Mouse (Mus musculus) lung, postnatal 4 days (tissue): ENCODE measurements around the gene Stx6.
"Not testable (repeated sequence)": the region's sequence is repeated elsewhere in the genome, so short reads cannot be mapped to it uniquely, and the experiment has no call there.

Experiments
- DNase-seq, 2 experiments: peaks; one replicate each; pipeline ENCODE4 v3.0.0; 2021

The Stx6 gene

GRCm38 (mm10) chr1:155169935-155170334 lies 11.4 kb downstream of the Stx6 start:
- DNase-seq: no peak

GRCm38 (mm10) chr1:155172895-155173643 lies 14.6 kb downstream of the Stx6 start:
- no peak for DNase-seq

GRCm38 (mm10) chr1:155173644-155174016 lies 15.1 kb downstream of the Stx6 start:
- DNase-seq: not testable (repeated sequence)

- no peak for DNase-seq
These were observed 15.9 kb downstream of the Stx6 start for GRCm38 (mm10) chr1:155174424-155174823.

GRCm38 (mm10) chr1:155178192-155178924 lies 19.8 kb downstream of the Stx6 start:
- DNase-seq: no peak

- DNase-seq: no peak
These were observed 25.7 kb downstream of the Stx6 start for GRCm38 (mm10) chr1:155184191-155184590.

GRCm38 (mm10) chr1:155188656-155189055 lies 30.1 kb downstream of the Stx6 start:
- DNase-seq: no peak

GRCm38 (mm10) chr1:155191219-155191618 lies 32.7 kb downstream of the Stx6 start:
- no peak for DNase-seq

- DNase-seq: no peak
These were observed 33.2 kb downstream of the Stx6 start for GRCm38 (mm10) chr1:155191671-155192070.

GRCm38 (mm10) chr1:155192805-155193368 lies 34.4 kb downstream of the Stx6 start:
- no peak for DNase-seq

GRCm38 (mm10) chr1:155196691-155197090 lies 38.2 kb downstream of the Stx6 start:
- DNase-seq: peak; percentile 55 to 82

- DNase-seq: no peak
These were observed 41.0 kb downstream of the Stx6 start for GRCm38 (mm10) chr1:155199522-155199921.

- no peak for DNase-seq
These were observed 42.5 kb downstream of the Stx6 start for GRCm38 (mm10) chr1:155200967-155201366.

GRCm38 (mm10) chr1:155201373-155201879 lies 42.9 kb downstream of the Stx6 start:
- DNase-seq: no peak

GRCm38 (mm10) chr1:155201914-155202313 lies 43.4 kb downstream of the Stx6 start:
- DNase-seq: peak in 1 of 2 experiments; percentile 53

GRCm38 (mm10) chr1:155202472-155202871 lies 44.0 kb downstream of the Stx6 start:
- DNase-seq: no peak

- DNase-seq: no peak
These were observed 44.6 kb downstream of the Stx6 start for GRCm38 (mm10) chr1:155203101-155203500.

- no peak for DNase-seq
These were observed 45.4 kb downstream of the Stx6 start for GRCm38 (mm10) chr1:155203954-155204353.

GRCm38 (mm10) chr1:155204560-155205162 lies 46.1 kb downstream of the Stx6 start:
- DNase-seq: no peak

- no peak for DNase-seq
These were observed 46.8 kb downstream of the Stx6 start for GRCm38 (mm10) chr1:155205311-155205710.

- peak in 1 of 2 experiments; percentile 35 for DNase-seq
These were observed 47.5 kb downstream of the Stx6 start for GRCm38 (mm10) chr1:155205822-155206660.

- no peak for DNase-seq
These were observed 49.3 kb downstream of the Stx6 start for GRCm38 (mm10) chr1:155207859-155208258.
